ENCODE assay signal across 18 mouse cellular contexts in the genomic region with DNA sequence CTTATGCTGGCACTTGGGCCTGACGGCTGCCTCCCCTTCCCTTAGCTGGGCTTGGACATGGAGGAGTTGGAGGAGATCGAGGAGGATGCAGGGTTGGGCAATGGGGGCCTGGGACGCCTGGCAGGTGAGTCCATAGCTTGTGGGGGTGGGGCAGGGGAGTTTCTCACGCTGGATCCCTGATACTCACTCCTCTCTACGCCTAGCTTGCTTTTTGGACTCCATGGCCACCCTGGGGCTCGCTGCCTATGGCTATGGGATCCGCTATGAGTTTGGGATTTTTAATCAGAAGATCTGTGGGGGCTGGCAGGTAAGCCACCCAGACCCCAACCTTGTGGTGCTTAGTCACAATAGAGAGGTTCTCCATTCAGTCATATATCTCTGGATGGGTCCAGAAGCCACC. TPM values are rescaled to one million over a fixed set of nuclear protein-coding genes. Genes with fewer than 3 reads are reported as not detected.
DNase-seq lines count a peak whose midpoint lies in the region; ATAC-seq and TF ChIP-seq lines count a peak whose summit lies in the region.
"Had no signal": no experiment of that assay in that cellular context is flagged by ENCODE, and none has a peak within 500 bp of the region (broad histone marks: within the 10 kb centered on the region; RNA-seq: fewer than 3 reads in every experiment).

No protein-coding gene starts in this region.

- H3K27ac ChIP-seq in heart, embryonic 11.5 days (ENCODE audit: low read depth, low read length) = peak overlapping the region; percentile 90
- peak overlapping the region; percentile 87; the same call in 1 of the 2 replicates for H3K27ac ChIP-seq in kidney, embryonic 15.5 days
- H3K27ac ChIP-seq in brown adipose tissue, adult 24 weeks (replicated peaks; ENCODE audit: low read depth, low read length) = no peak overlapping the region
- peak overlapping the region; percentile 96 for H3K27ac ChIP-seq in heart, embryonic 16.5 days (ENCODE audit: low read length)
- no peak overlapping the region for H3K27ac ChIP-seq in layer of hippocampus, adult 2 months
- H3K27ac ChIP-seq: forebrain, embryonic 12.5 days; left cerebral cortex, adult 2 months; limb, embryonic 12.5 days; liver, embryonic 14.5 days had no signal

- H3K36me3 ChIP-seq in heart, embryonic 11.5 days (ENCODE audit: control insufficient read depth, insufficient read depth, low read length) = peaks cover 7% of the 10 kb centered on the region; the same call in 1 of the 2 replicates
- H3K36me3 ChIP-seq in kidney, embryonic 15.5 days = no peaks in the 10 kb centered on the region
- H3K36me3 ChIP-seq in heart, embryonic 16.5 days (ENCODE audit: control insufficient read depth, insufficient read depth) = peaks cover 11% of the 10 kb centered on the region; the same call in 1 of the 2 replicates
- H3K36me3 ChIP-seq: forebrain, embryonic 12.5 days; limb, embryonic 12.5 days had no signal

- ATAC-seq in heart, embryonic 11.5 days (replicated peaks; ENCODE audit: insufficient number of reproducible peaks, low FRiP score, low TSS enrichment) = no peak
- no peak for ATAC-seq in kidney, embryonic 15.5 days (replicated peaks; ENCODE audit: low FRiP score)
- no peak for ATAC-seq in heart, embryonic 16.5 days (replicated peaks; ENCODE audit: extremely low read depth, insufficient read depth, low FRiP score)

- no peaks in the 10 kb centered on the region for H3K27me3 ChIP-seq in heart, embryonic 11.5 days (ENCODE audit: control insufficient read depth, insufficient read depth, low read length)
- H3K27me3 ChIP-seq in kidney, embryonic 15.5 days = no peaks in the 10 kb centered on the region
- H3K27me3 ChIP-seq in heart, embryonic 16.5 days (ENCODE audit: control insufficient read depth, insufficient read depth, low read length) = no peaks in the 10 kb centered on the region

- no peak for TF ChIP-seq CTCF in layer of hippocampus, adult 2 months (conservative IDR thresholded peaks at IDR 0.05)

- H3K4me3 ChIP-seq in heart, embryonic 11.5 days (ENCODE audit: low read depth, low read length) = peak overlapping the region; percentile 48
- no peak overlapping the region for H3K4me3 ChIP-seq in kidney, embryonic 15.5 days (replicated peaks)
- peak overlapping the region; percentile 46; the same call in 1 of the 2 replicates for H3K4me3 ChIP-seq in brown adipose tissue, adult 24 weeks (ENCODE audit: insufficient read depth, low read depth, low read length)
- H3K4me3 ChIP-seq in heart, embryonic 16.5 days (ENCODE audit: low read length) = peak overlapping the region; percentile 68
- no peak overlapping the region for H3K4me3 ChIP-seq in layer of hippocampus, adult 2 months
- H3K4me3 ChIP-seq: forebrain, embryonic 12.5 days; left cerebral cortex, adult 2 months; limb, embryonic 12.5 days had no signal

- intact Hi-C loops in heart, postnatal 36 days (cut with DNase I) = no loop called here

- no peak for DNase-seq in heart, postnatal 36 days
- DNase-seq in kidney, adult 18-20 months = no peak
- no peak for DNase-seq in layer of hippocampus, adult 2 months (ENCODE audit: low spot score in 2 of 2)
- DNase-seq: cerebellum, postnatal 10 days; embryo, embryonic 11 days; kidney, postnatal 10 days; lung, postnatal 14 days; thymus, adult 2 months had no signal

- H3K9me3 ChIP-seq in heart, embryonic 11.5 days (replicated peaks; ENCODE audit: control insufficient read depth, low read length) = no peaks in the 10 kb centered on the region
- no peaks in the 10 kb centered on the region for H3K9me3 ChIP-seq in kidney, embryonic 15.5 days (replicated peaks)
- H3K9me3 ChIP-seq in heart, embryonic 16.5 days (replicated peaks; ENCODE audit: control insufficient read depth, low read length) = no peaks in the 10 kb centered on the region
- H3K9me3 ChIP-seq: forebrain, embryonic 12.5 days; G1E; limb, embryonic 12.5 days had no signal

- WGBS in heart, embryonic 11.5 days (ENCODE audit: insufficient replicate concordance) = 72% methylated on average over 7 of the region's 7 CpGs
- 85% methylated on average over 7 of the region's 7 CpGs for WGBS in kidney, embryonic 15.5 days
- 62% methylated on average over 7 of the region's 7 CpGs for WGBS in heart, embryonic 16.5 days

- H3K4me2 ChIP-seq in heart, embryonic 11.5 days = peak overlapping the region; percentile 82
- peak overlapping the region; percentile 44 for H3K4me2 ChIP-seq in kidney, embryonic 15.5 days
- H3K4me2 ChIP-seq in heart, embryonic 16.5 days (ENCODE audit: low read depth, low read length) = peak overlapping the region; percentile 68
- H3K4me2 ChIP-seq: forebrain, embryonic 12.5 days; limb, embryonic 12.5 days had no signal

- peak overlapping the region; percentile 71 for H3K9ac ChIP-seq in heart, embryonic 11.5 days (ENCODE audit: low read depth, low read length)
- H3K9ac ChIP-seq in kidney, embryonic 15.5 days = no peak overlapping the region
- H3K9ac ChIP-seq in heart, embryonic 16.5 days (ENCODE audit: low read length) = peak overlapping the region; percentile 82
- H3K9ac ChIP-seq: forebrain, embryonic 12.5 days; limb, embryonic 12.5 days; liver, embryonic 14.5 days had no signal

- peaks cover 40% of the 10 kb centered on the region for H3K4me1 ChIP-seq in heart, embryonic 11.5 days (ENCODE audit: control insufficient read depth, insufficient read depth, low read length)
- peaks cover 69% of the 10 kb centered on the region for H3K4me1 ChIP-seq in kidney, embryonic 15.5 days
- H3K4me1 ChIP-seq in brown adipose tissue, adult 24 weeks (ENCODE audit: control insufficient read depth, insufficient read depth, insufficient read length, low read length) = peaks cover 6% of the 10 kb centered on the region
- H3K4me1 ChIP-seq in heart, embryonic 16.5 days (ENCODE audit: control insufficient read depth, insufficient read depth, low read length) = peaks cover 35% of the 10 kb centered on the region

RNA-seq across cellular contexts. Expression of gene Pygm, which starts 1.6 kb away (rescaled TPM):
- polyA plus RNA-seq in heart, embryonic 11.5 days (2014; fragmentation: Nextera tagmentation; extraction: Ambion mirVana) = 149 and 178 TPM in 2 replicates
- 1,000 to 10,000 TPM; 1,171 to 1,191 TPM for total RNA-seq in heart, postnatal 36 days (2021)
- 28.2 and 30.4 TPM in 2 replicates for polyA plus RNA-seq in kidney, embryonic 15.5 days (2015; fragmentation: Nextera tagmentation; extraction: Ambion mirVana)
- 28.7 and 48.3 TPM in 2 replicates for polyA plus RNA-seq in brown adipose tissue, adult 24 weeks (2012; ENCODE audit: insufficient read depth, insufficient read length, missing spikeins)
- polyA plus RNA-seq in heart, embryonic 16.5 days (2015; fragmentation: Nextera tagmentation; extraction: Ambion mirVana) = 362 and 381 TPM in 2 replicates
- total RNA-seq in layer of hippocampus, adult 2 months (2021) = 10 to 100 TPM; 13.0 to 18.8 TPM

RNA-seq across cellular contexts. Expression of gene Rasgrp2, which starts 13.3 kb away (rescaled TPM):
- 41.5 and 42.7 TPM in 2 replicates for polyA plus RNA-seq in heart, embryonic 11.5 days (2014; fragmentation: Nextera tagmentation; extraction: Ambion mirVana)
- total RNA-seq in heart, postnatal 36 days (2021) = 10 to 100 TPM; 38.8 to 57.2 TPM
- 89.5 and 97.6 TPM in 2 replicates for polyA plus RNA-seq in kidney, embryonic 15.5 days (2015; fragmentation: Nextera tagmentation; extraction: Ambion mirVana)
- polyA plus RNA-seq in brown adipose tissue, adult 24 weeks (2012; ENCODE audit: insufficient read depth, insufficient read length, missing spikeins) = 38.9 and 50.2 TPM in 2 replicates
- 68.8 and 69.8 TPM in 2 replicates for polyA plus RNA-seq in heart, embryonic 16.5 days (2015; fragmentation: Nextera tagmentation; extraction: Ambion mirVana)
- total RNA-seq in layer of hippocampus, adult 2 months (2021) = 10 to 100 TPM; 31.3 to 36.7 TPM

RNA-seq across cellular contexts. Expression of gene Sf1, which starts 22.3 kb away (rescaled TPM):
- polyA plus RNA-seq in heart, embryonic 11.5 days (2014; fragmentation: Nextera tagmentation; extraction: Ambion mirVana) = 106 and 124 TPM in 2 replicates
- 100 to 1,000 TPM in 1 of 2 experiments, 10 to 100 TPM in 1; 89.4 to 101 TPM for total RNA-seq in heart, postnatal 36 days (2021)
- 155 and 165 TPM in 2 replicates for polyA plus RNA-seq in kidney, embryonic 15.5 days (2015; fragmentation: Nextera tagmentation; extraction: Ambion mirVana)
- polyA plus RNA-seq in brown adipose tissue, adult 24 weeks (2012; ENCODE audit: insufficient read depth, insufficient read length, missing spikeins) = 47.9 and 56.8 TPM in 2 replicates
- polyA plus RNA-seq in heart, embryonic 16.5 days (2015; fragmentation: Nextera tagmentation; extraction: Ambion mirVana) = 80.2 and 86.7 TPM in 2 replicates
- total RNA-seq in layer of hippocampus, adult 2 months (2021) = 100 to 1,000 TPM; 208 to 222 TPM

RNA-seq across cellular contexts. Expression of gene Nrxn2, which starts 32.7 kb away (rescaled TPM):
- 1.5 and 1.6 TPM in 2 replicates for polyA plus RNA-seq in heart, embryonic 11.5 days (2014; fragmentation: Nextera tagmentation; extraction: Ambion mirVana)
- 1 to 10 TPM; 3.9 to 4.5 TPM for total RNA-seq in heart, postnatal 36 days (2021)
- polyA plus RNA-seq in kidney, embryonic 15.5 days (2015; fragmentation: Nextera tagmentation; extraction: Ambion mirVana) = 6.3 TPM in 2 replicates
- 1.1 and 2.3 TPM in 2 replicates for polyA plus RNA-seq in brown adipose tissue, adult 24 weeks (2012; ENCODE audit: insufficient read depth, insufficient read length, missing spikeins)
- 0.37 and 0.77 TPM in 2 replicates for polyA plus RNA-seq in heart, embryonic 16.5 days (2015; fragmentation: Nextera tagmentation; extraction: Ambion mirVana)
- 100 to 1,000 TPM; 405 to 437 TPM for total RNA-seq in layer of hippocampus, adult 2 months (2021)
- total RNA-seq: megakaryocyte-erythroid progenitor cell, adult 5-6 weeks had no signal

RNA-seq across cellular contexts. Expression of gene Map4k2, which starts 44.9 kb away (rescaled TPM):
- 9.6 and 10.1 TPM in 2 replicates for polyA plus RNA-seq in heart, embryonic 11.5 days (2014; fragmentation: Nextera tagmentation; extraction: Ambion mirVana)
- total RNA-seq in heart, postnatal 36 days (2021) = 10 to 100 TPM; 36.4 to 56.7 TPM
- 18.7 and 21.9 TPM in 2 replicates for polyA plus RNA-seq in kidney, embryonic 15.5 days (2015; fragmentation: Nextera tagmentation; extraction: Ambion mirVana)
- 7.9 and 14.0 TPM in 2 replicates for polyA plus RNA-seq in brown adipose tissue, adult 24 weeks (2012; ENCODE audit: insufficient read depth, insufficient read length, missing spikeins)
- polyA plus RNA-seq in heart, embryonic 16.5 days (2015; fragmentation: Nextera tagmentation; extraction: Ambion mirVana) = 17.2 and 18.5 TPM in 2 replicates
- 100 to 1,000 TPM in 1 of 2 experiments, 10 to 100 TPM in 1; 81.9 to 105 TPM for total RNA-seq in layer of hippocampus, adult 2 months (2021)

Comparison
In these comparisons a context has a peak if more than half of its experiments do, and no peak if none do; other contexts are left out.
1. H3K27ac ChIP-seq: peak in heart, embryonic 11.5 days (single experiment), kidney, embryonic 15.5 days (single experiment) and heart, embryonic 16.5 days (single experiment); none in brown adipose tissue, adult 24 weeks (single experiment) and layer of hippocampus, adult 2 months (single experiment).
2. H3K4me3 ChIP-seq: peak in heart, embryonic 11.5 days (single experiment), brown adipose tissue, adult 24 weeks (single experiment) and heart, embryonic 16.5 days (single experiment); none in kidney, embryonic 15.5 days (single experiment) and layer of hippocampus, adult 2 months (single experiment).
3. Peak in every context shown above with its lines, with median percentiles within 50 percentile points of each other: H3K4me2 ChIP-seq.